8 mouse cellular contexts compared by ENCODE assay signal in genomic region chr1:171477758-171478545, GRCm38 (mm10). TPM values are rescaled to one million over a fixed set of nuclear protein-coding genes. Genes with fewer than 3 reads are reported as not detected.
DNase-seq lines count a peak whose midpoint lies in the region; ATAC-seq and TF ChIP-seq lines count a peak whose summit lies in the region.

No protein-coding gene starts in this region.

- peak overlapping the region; percentile 50 for H3K4me2 ChIP-seq in intestine, embryonic 15.5 days (replicated peaks)

- H3K27me3 ChIP-seq in embryonic facial prominence, embryonic 10.5 days (replicated peaks; ENCODE audit: low read depth, poor library complexity, severe bottlenecking): no peaks in the 10 kb centered on the region
- H3K27me3 ChIP-seq in intestine, embryonic 15.5 days (replicated peaks): no peaks in the 10 kb centered on the region
- H3K27me3 ChIP-seq in small intestine, adult 2 months (ENCODE audit: control insufficient read depth, insufficient read depth, low read length): no peaks in the 10 kb centered on the region

- peaks cover 9% of the 10 kb centered on the region for H3K9me3 ChIP-seq in embryonic facial prominence, embryonic 10.5 days
- 0 out of 2 replicates have a peak, but pooled peaks cover 2% of the 10 kb centered on the region for H3K9me3 ChIP-seq in intestine, embryonic 15.5 days

- H3K27ac ChIP-seq in embryonic facial prominence, embryonic 10.5 days (replicated peaks): peak overlapping the region; percentile 65; the same call in 1 of the 2 replicates
- H3K27ac ChIP-seq in intestine, embryonic 15.5 days: peak overlapping the region; percentile 80
- H3K27ac ChIP-seq in small intestine, adult 2 months (ENCODE audit: insufficient read depth, low read depth, low read length): peak overlapping the region; percentile 89

- peak; percentile 64; the same call in 1 of the 2 replicates for TF ChIP-seq POLR2A in lung, adult 2 months (IDR thresholded peaks at IDR 0.05; ENCODE audit: borderline replicate concordance, extremely low read depth, low read depth, low read length)
- TF ChIP-seq POLR2A in small intestine, adult 2 months (IDR thresholded peaks at IDR 0.05; ENCODE audit: low read depth, low read length): 0 out of 2 replicates have a peak, but pooled peaks have one; percentile 13

- DNase-seq in kidney, adult 11 months: peak; percentile 28
- DNase-seq in kidney, adult 9 months: no peak
- peak; percentile 31 for DNase-seq in embryonic facial prominence, embryonic 10.5 days (ENCODE audit: low spot score)
- peak; percentile 74 for DNase-seq in lung, adult 2 months
- no peak for DNase-seq in layer of hippocampus, adult 9-10 months (ENCODE audit: low spot score)
- no peak for DNase-seq in layer of hippocampus, postnatal 10 days (ENCODE audit: low spot score in 2 of 2)

- ATAC-seq in intestine, embryonic 15.5 days: peak; percentile 97

- peak overlapping the region; percentile 49 for H3K4me3 ChIP-seq in embryonic facial prominence, embryonic 10.5 days
- peak overlapping the region; percentile 28 for H3K4me3 ChIP-seq in intestine, embryonic 15.5 days (replicated peaks)
- peak overlapping the region; percentile 66 for H3K4me3 ChIP-seq in lung, adult 2 months (replicated peaks; ENCODE audit: extremely low read depth, low read depth, low read length)
- peak overlapping the region; percentile 67 for H3K4me3 ChIP-seq in small intestine, adult 2 months (ENCODE audit: low read depth, low read length)

- no peak for TF ChIP-seq CTCF in lung, adult 2 months (IDR thresholded peaks at IDR 0.05; ENCODE audit: insufficient read depth, low read length)
- TF ChIP-seq CTCF in small intestine, adult 2 months (IDR thresholded peaks at IDR 0.05; ENCODE audit: extremely low read depth, insufficient read length, insufficient replicate concordance, low read depth, low read length): no peak

- no peaks in the 10 kb centered on the region for H3K36me3 ChIP-seq in embryonic facial prominence, embryonic 10.5 days (replicated peaks)
- H3K36me3 ChIP-seq in intestine, embryonic 15.5 days: no peaks in the 10 kb centered on the region
- no peaks in the 10 kb centered on the region for H3K36me3 ChIP-seq in small intestine, adult 2 months (ENCODE audit: control insufficient read depth, insufficient read depth, low read length)

- 59% methylated on average over 27 of the region's 27 CpGs for WGBS in embryonic facial prominence, embryonic 10.5 days
- WGBS in intestine, embryonic 15.5 days: 47% methylated on average over 27 of the region's 27 CpGs
- 43% methylated on average over 27 of the region's 27 CpGs for WGBS in lung, adult 2 months
- WGBS in small intestine, adult 2 months: 21% methylated on average over 27 of the region's 27 CpGs

- H3K4me1 ChIP-seq in embryonic facial prominence, embryonic 10.5 days: 0 out of 2 replicates have a peak, but pooled peaks cover 4% of the 10 kb centered on the region
- H3K4me1 ChIP-seq in intestine, embryonic 15.5 days (replicated peaks): no peaks in the 10 kb centered on the region
- H3K4me1 ChIP-seq in lung, adult 2 months (ENCODE audit: control insufficient read depth, insufficient read depth, low read length): no peaks in the 10 kb centered on the region
- no peaks in the 10 kb centered on the region for H3K4me1 ChIP-seq in small intestine, adult 2 months (ENCODE audit: control insufficient read depth, insufficient read depth, insufficient read length, low read length)

- no peak overlapping the region; the same call in 1 of the 2 replicates for H3K9ac ChIP-seq in intestine, embryonic 15.5 days

RNA-seq across cellular contexts. Expression of gene Alyref2, which starts 25.3 kb away (rescaled TPM):
- polyA plus RNA-seq in embryonic facial prominence, embryonic 10.5 days (2016; fragmentation: Nextera tagmentation; extraction: Ambion mirVana): 7.4 and 9.3 TPM in 2 replicates
- 12.0 and 12.2 TPM in 2 replicates for polyA plus RNA-seq in intestine, embryonic 15.5 days (2015; fragmentation: Nextera tagmentation; extraction: Ambion mirVana)
- polyA plus RNA-seq in lung, adult 2 months (2012; rRNA removed): 2.8 and 3.3 TPM in 2 replicates
- polyA plus RNA-seq in small intestine, adult 2 months (2012; rRNA removed): 3.6 and 5.0 TPM in 2 replicates
- 1 to 10 TPM; 8.5 to 9.0 TPM for total RNA-seq in layer of hippocampus, postnatal 10 days (2021)

RNA-seq across cellular contexts. Expression of gene F11r, which starts 40.6 kb away (rescaled TPM):
- 34.7 and 37.6 TPM in 2 replicates for polyA plus RNA-seq in embryonic facial prominence, embryonic 10.5 days (2016; fragmentation: Nextera tagmentation; extraction: Ambion mirVana)
- 88.1 and 100 TPM in 2 replicates for polyA plus RNA-seq in intestine, embryonic 15.5 days (2015; fragmentation: Nextera tagmentation; extraction: Ambion mirVana)
- 108 and 149 TPM in 2 replicates for polyA plus RNA-seq in lung, adult 2 months (2012; rRNA removed)
- polyA plus RNA-seq in small intestine, adult 2 months (2012; rRNA removed): 49.7 and 142 TPM in 2 replicates
- 1 to 10 TPM; 5.5 to 7.8 TPM for total RNA-seq in layer of hippocampus, postnatal 10 days (2021)

RNA-seq across cellular contexts. Expression of gene Itln1, which starts 57.1 kb away (rescaled TPM):
- not detected in 2 replicates for polyA plus RNA-seq in embryonic facial prominence, embryonic 10.5 days (2016; fragmentation: Nextera tagmentation; extraction: Ambion mirVana)
- 0.15 TPM in 1 of 2 replicates, not detected in the other for polyA plus RNA-seq in intestine, embryonic 15.5 days (2015; fragmentation: Nextera tagmentation; extraction: Ambion mirVana)
- polyA plus RNA-seq in lung, adult 2 months (2012; rRNA removed): 0.64 TPM in 1 of 2 replicates, not detected in the other
- polyA plus RNA-seq in small intestine, adult 2 months (2012; rRNA removed): 566 and 2,950 TPM in 2 replicates
- total RNA-seq in layer of hippocampus, postnatal 10 days (2021): not detected

RNA-seq across cellular contexts. Expression of gene Tstd1, which starts 59.3 kb away (rescaled TPM):
- 6.0 and 9.0 TPM in 2 replicates for polyA plus RNA-seq in embryonic facial prominence, embryonic 10.5 days (2016; fragmentation: Nextera tagmentation; extraction: Ambion mirVana)
- 3.3 and 3.8 TPM in 2 replicates for polyA plus RNA-seq in intestine, embryonic 15.5 days (2015; fragmentation: Nextera tagmentation; extraction: Ambion mirVana)
- polyA plus RNA-seq in lung, adult 2 months (2012; rRNA removed): 8.9 and 16.2 TPM in 2 replicates
- polyA plus RNA-seq in small intestine, adult 2 months (2012; rRNA removed): 52.0 and 53.7 TPM in 2 replicates
- total RNA-seq in layer of hippocampus, postnatal 10 days (2021): 1 to 10 TPM; 2.1 to 3.5 TPM

Comparison
In these comparisons a context has a peak if more than half of its experiments do, and no peak if none do; other contexts are left out.
1. DNase-seq: peak in kidney, adult 11 months (single experiment), embryonic facial prominence, embryonic 10.5 days (single experiment) and lung, adult 2 months (single experiment); none in kidney, adult 9 months (single experiment), layer of hippocampus, adult 9-10 months (single experiment) and layer of hippocampus, postnatal 10 days (0 of 2).
2. RNA of gene Itln1, which starts 57.1 kb away (polyA plus RNA-seq): 566 to 2,950 TPM in small intestine, adult 2 months; 0.64 TPM in lung, adult 2 months, 0.15 TPM in intestine, embryonic 15.5 days and not detected in embryonic facial prominence, embryonic 10.5 days; every median in the first group is over 100 times any median in the second.
3. Peak in every context shown above with its lines, with median percentiles within 50 percentile points of each other: H3K27ac ChIP-seq and H3K4me3 ChIP-seq.